Mouse (Mus musculus) CH12.LX (cell line): ENCODE measurements around the gene Kcng3. TPM values are rescaled to one million over a fixed set of nuclear protein-coding genes. Genes with fewer than 3 reads are reported as not detected.

ENCODE experiments used
- DNase-seq: peaks from one replicate; pipeline ENCODE4 v3.0.0-alpha.2; 2013; ENCODE audit errors: extremely low read depth
- H3K27ac ChIP-seq: 2 replicates; pipeline ENCODE4 v1.5.1; 2012; ENCODE audit warnings: low read depth, mild to moderate bottlenecking, control low read depth, moderate library complexity; ENCODE audit not compliant: insufficient read depth
- H3K27me3 ChIP-seq: replicated peaks from 2 replicates; pipeline ENCODE3; 2012; ENCODE audit warnings: inconsistent platforms
- H3K36me3 ChIP-seq, 2 experiments: replicated peaks in 1 of 2; 2 replicates each; pipeline versions ENCODE3 to v1.6.1; 2012; ENCODE audit warnings: inconsistent platforms in 1 of 2, low read length in 1 of 2, mild to moderate bottlenecking in 1 of 2, mixed read lengths in 1 of 2, moderate library complexity in 1 of 2; ENCODE audit not compliant: control insufficient read depth in 1 of 2, insufficient read depth in 1 of 2
- H3K4me1 ChIP-seq, 2 experiments: 2 replicates each; pipeline ENCODE4 v1.6.1; 2012; ENCODE audit warnings: inconsistent platforms in 1 of 2, moderate library complexity in 1 of 2; ENCODE audit not compliant: insufficient read depth in 2 of 2, control insufficient read depth in 1 of 2
- H3K4me2 ChIP-seq: 2 replicates; pipeline ENCODE4 v1.6.1; 2012; ENCODE audit warnings: low read depth, mild to moderate bottlenecking, control low read depth; ENCODE audit not compliant: poor library complexity, insufficient read depth, severe bottlenecking
- H3K4me3 ChIP-seq, 3 experiments: fragments of 150-350 bp in 1 of 3; sonication (generic) in 1 of 3; replicated peaks in 1 of 3; 2 replicates each; pipeline versions ENCODE3 to v1.5.1; 2011 to 2012; ENCODE audit warnings: low read depth in 2 of 3, low read length in 2 of 3, mild to moderate bottlenecking in 2 of 3, moderate library complexity in 2 of 3, control low read depth in 1 of 3, improper control_type of control experiment in 1 of 3, inconsistent platforms in 1 of 3, mixed read lengths in 1 of 3; ENCODE audit not compliant: poor library complexity in 1 of 3
- H3K79me2 ChIP-seq: replicated peaks from 2 replicates; pipeline ENCODE4 v1.6.1; 2012; ENCODE audit warnings: mild to moderate bottlenecking, moderate library complexity; ENCODE audit not compliant: control insufficient read depth, poor library complexity, insufficient read depth, severe bottlenecking; ENCODE audit errors: extremely low read depth
- H3K9ac ChIP-seq: 2 replicates; pipeline ENCODE4 v1.6.1; 2012; ENCODE audit warnings: low read depth, mild to moderate bottlenecking, control low read depth, moderate library complexity; ENCODE audit not compliant: insufficient read depth
- H3K9me3 ChIP-seq: replicated peaks from 2 replicates; pipeline ENCODE3; 2012; ENCODE audit warnings: low read length, inconsistent platforms, mixed read lengths
- BHLHE40 ChIP-seq: IDR thresholded peaks from 2 replicates; pipeline ENCODE4 v1.6.1; 2011; ENCODE audit warnings: mild to moderate bottlenecking, low read depth, low read length, improper control_type of control experiment
- E2F4 ChIP-seq: IDR thresholded peaks from 2 replicates; pipeline ENCODE4 v1.6.1; 2011; ENCODE audit warnings: low read depth, low read length, improper control_type of control experiment; ENCODE audit not compliant: insufficient replicate concordance
- ELF1 ChIP-seq: IDR thresholded peaks from 2 replicates; pipeline ENCODE4 v1.6.1; 2014; ENCODE audit warnings: low read depth, mild to moderate bottlenecking, inconsistent platforms, low read length, improper control_type of control experiment
- EP300 ChIP-seq: IDR thresholded peaks from 2 replicates; pipeline ENCODE4 v1.6.1; 2011; ENCODE audit warnings: low read length, improper control_type of control experiment
- GABPA ChIP-seq: IDR thresholded peaks from 2 replicates; pipeline ENCODE4 v1.6.1; 2012; ENCODE audit warnings: low read depth, low read length, improper control_type of control experiment, inconsistent platforms; ENCODE audit not compliant: insufficient replicate concordance
- IRF4 ChIP-seq: IDR thresholded peaks from 2 replicates; pipeline ENCODE4 v1.6.1; 2014; ENCODE audit warnings: low read depth, mild to moderate bottlenecking, inconsistent platforms, low read length, improper control_type of control experiment
- JUN ChIP-seq: IDR thresholded peaks from 2 replicates; pipeline ENCODE4 v1.6.1; 2011; ENCODE audit warnings: low read depth, mild to moderate bottlenecking, low read length, improper control_type of control experiment, moderate library complexity; ENCODE audit not compliant: insufficient read depth
- JUND ChIP-seq: conservative IDR thresholded peaks from 2 replicates; pipeline ENCODE4 v1.6.1; 2011; ENCODE audit warnings: low read depth, low read length, improper control_type of control experiment
- MAFK ChIP-seq: IDR thresholded peaks from 2 replicates; pipeline ENCODE4 v1.6.1; 2011; ENCODE audit warnings: low read length, improper control_type of control experiment; ENCODE audit not compliant: insufficient replicate concordance
- MAZ ChIP-seq: IDR thresholded peaks from 2 replicates; pipeline ENCODE4 v1.6.1; 2012; ENCODE audit warnings: low read depth, mild to moderate bottlenecking, inconsistent platforms, low read length, improper control_type of control experiment, moderate library complexity
- MEF2A ChIP-seq: IDR thresholded peaks from 2 replicates; pipeline ENCODE4 v1.6.1; 2014; ENCODE audit warnings: low read depth, mild to moderate bottlenecking, inconsistent platforms, low read length, improper control_type of control experiment, borderline replicate concordance
- MXI1 ChIP-seq: IDR thresholded peaks from 2 replicates; pipeline ENCODE4 v1.6.1; 2011; ENCODE audit warnings: mild to moderate bottlenecking, low read depth, low read length, improper control_type of control experiment
- MYC ChIP-seq: IDR thresholded peaks from 2 replicates; pipeline ENCODE4 v1.6.1; 2011; ENCODE audit warnings: low read depth, mild to moderate bottlenecking, improper control_type of control experiment, low read length
- NELFE ChIP-seq: IDR thresholded peaks from 2 replicates; pipeline ENCODE4 v1.6.1; 2011; ENCODE audit warnings: low read depth, low read length, improper control_type of control experiment
- POLR2A ChIP-seq: IDR thresholded peaks from 2 replicates; pipeline ENCODE4 v1.6.1; 2011; ENCODE audit warnings: low read depth, mild to moderate bottlenecking, improper control_type of control experiment, low read length
- RAD21 ChIP-seq: IDR thresholded peaks from 2 replicates; pipeline ENCODE4 v1.6.1; 2011; ENCODE audit warnings: low read depth, mild to moderate bottlenecking, low read length, improper control_type of control experiment, moderate library complexity
- RCOR1 ChIP-seq: conservative IDR thresholded peaks from 2 replicates; pipeline ENCODE4 v1.6.1; 2012; ENCODE audit warnings: low read depth, mild to moderate bottlenecking, inconsistent platforms, low read length, improper control_type of control experiment
- SIN3A ChIP-seq: IDR thresholded peaks from 2 replicates; pipeline ENCODE4 v1.6.1; 2012; ENCODE audit warnings: low read length, improper control_type of control experiment, inconsistent platforms
- SMC3 ChIP-seq: IDR thresholded peaks from 2 replicates; pipeline ENCODE4 v1.6.1; 2011; ENCODE audit warnings: low read depth, low read length, improper control_type of control experiment
- TCF12 ChIP-seq: IDR thresholded peaks from 2 replicates; pipeline ENCODE4 v1.6.1; 2014; ENCODE audit warnings: low read depth, mild to moderate bottlenecking, inconsistent platforms, low read length, improper control_type of control experiment
- ZKSCAN1 ChIP-seq: IDR thresholded peaks from 2 replicates; pipeline ENCODE4 v1.6.1; 2012; ENCODE audit warnings: low read depth, inconsistent platforms, low read length, improper control_type of control experiment, borderline replicate concordance
- dilution Hi-C: fragments of 300-500 bp; cut with MboI; formaldehyde crosslinking; loops from 2 replicates; pipeline ENCODE4 v1.14.3; 2020; ENCODE audit warnings: low sequenced_read_pairs; ENCODE audit not compliant: extremely low pct_unique_long_range_greater_than_20kb, extremely low pct_ligation_motif_present
- in situ Hi-C: fragments of 300-500 bp; cut with MboI; formaldehyde crosslinking; loops from 3 replicates; pipeline ENCODE4 v1.14.3; 2019; ENCODE audit warnings: low sequenced_read_pairs, low pct_ligation_motif_present, low pct_unique_long_range_greater_than_20kb, mixed read lengths
- polyA plus RNA-seq: library from polyadenylated mRNA; unstranded; fragments of >175 nt; gene quantifications from 2 replicates; pipeline ENCODE4 v1.2.1, GENCODE M21; 2012; ENCODE audit warnings: low read depth; ENCODE audit not compliant: insufficient read length
- total RNA-seq, 2 experiments: library from RNA; depleted of rRNA; stranded (reverse); fragments of 300-350 nt in 1 of 2; fragments of >200 nt in 1 of 2; gene quantifications; 2 replicates each; pipeline ENCODE4 v1.2.3; 2012 to 2014

The Kcng3 gene
- total and polyA plus RNA-seq, 3 experiments = not detected

DNA sequence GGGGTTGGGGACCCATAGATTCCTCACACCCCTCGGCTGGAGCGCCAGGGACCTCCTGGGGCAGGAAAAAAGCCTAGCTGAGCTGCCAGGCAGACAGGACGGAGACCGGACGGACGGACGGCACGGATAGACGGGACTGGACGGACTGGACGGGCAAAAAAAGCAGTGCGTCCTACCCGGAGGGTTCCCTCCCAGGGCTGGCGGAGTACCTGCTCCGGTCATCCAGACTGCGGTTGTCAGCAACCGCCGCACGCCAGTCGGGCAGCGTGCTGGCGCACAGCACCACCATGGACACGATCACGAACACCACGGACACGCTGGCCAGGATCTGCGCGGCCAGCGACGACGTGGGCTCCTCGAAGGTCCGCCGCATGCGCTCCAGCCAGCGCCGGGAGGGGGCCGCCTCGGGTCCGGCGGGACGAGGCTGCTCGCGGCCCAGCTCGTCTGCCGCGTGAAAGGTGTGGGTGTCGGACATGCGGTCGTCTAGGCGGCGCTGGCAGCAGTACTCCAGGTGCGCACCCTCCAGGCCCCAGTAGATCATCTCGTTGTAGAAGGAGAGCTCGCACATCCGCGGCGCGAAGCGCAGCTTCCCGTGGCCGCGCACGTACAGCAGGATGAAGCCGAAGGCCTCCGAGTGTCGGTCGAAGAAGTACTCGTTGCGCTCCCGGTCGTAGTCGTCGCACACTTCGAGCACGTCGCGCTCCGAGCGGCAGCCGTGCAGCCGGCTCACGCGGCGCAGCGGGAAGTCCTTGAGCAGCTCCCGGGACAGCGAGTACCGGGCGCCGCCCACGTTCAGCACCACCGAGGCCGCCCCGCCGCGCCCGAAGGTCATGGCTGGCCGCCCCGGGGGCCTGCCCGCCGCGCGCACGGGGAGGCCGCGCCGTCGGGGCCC lies 662 bp downstream of the Kcng3 start:
- Histone ChIP-seq H3K4me3 (no peak overlapping the region), H3K9me3 (peaks cover 19% of the 10 kb centered on the region), H3K4me1 (peaks cover 3% of the 10 kb centered on the region in 2 experiments; a peak in 1 of 4 replicates), H3K4me2 (no peak overlapping the region), H3K9ac (no peak overlapping the region), H3K27ac (no peak overlapping the region), H3K36me3 (no peaks in the 10 kb centered on the region), H3K79me2 (no peaks in the 10 kb centered on the region), H3K27me3 (no peaks in the 10 kb centered on the region)
- TF ChIP-seq EP300 = no peak
- TF ChIP-seq ZKSCAN1 = no peak
- TF ChIP-seq POLR2A = no peak
- TF ChIP-seq SIN3A = no peak
- no peak for TF ChIP-seq IRF4
- no peak for TF ChIP-seq RCOR1
- TF ChIP-seq MXI1 = no peak
- no peak for TF ChIP-seq JUN
- TF ChIP-seq MAFK = no peak
- no peak for TF ChIP-seq BHLHE40
- TF ChIP-seq NELFE = no peak
- TF ChIP-seq MEF2A = no peak
- TF ChIP-seq JUND = no peak
- TF ChIP-seq MYC = no peak
- TF ChIP-seq RAD21 = no peak
- no peak for TF ChIP-seq GABPA
- TF ChIP-seq TCF12 = no peak
- no peak for TF ChIP-seq MAZ
- no peak for TF ChIP-seq ELF1
- in situ Hi-C loops (loop anchor here (10.0 kb wide), 1 partner anchor 356 kb away; no protein-coding TSS in a partner anchor), dilution Hi-C loops (no loop called here)
- DNase-seq = no peak

- Histone ChIP-seq H3K27me3 (no peaks in the 10 kb centered on the region), H3K4me3 (no peak overlapping the region), H3K4me2 (peak overlapping the region; percentile 21; the same call in 1 of the 2 replicates), H3K27ac (no peak overlapping the region), H3K4me1 (peaks cover 2 to 22% of the 10 kb centered on the region in 2 experiments), H3K9me3 (peaks cover 4% of the 10 kb centered on the region), H3K36me3 (no peaks in the 10 kb centered on the region)
- dilution Hi-C loops = no loop called here
- DNase-seq = peak; percentile 40
- TF ChIP-seq SIN3A (no peak), TCF12 (peak; percentile 34; the same call in 1 of the 2 replicates), E2F4 (no peak), EP300 (0 out of 2 replicates have a peak, but pooled peaks have one; percentile 37), SMC3 (no peak)
- TF ChIP-seq, all 38 proteins: peak for 2
- H3K9ac ChIP-seq = no peak overlapping the region
- H3K79me2 ChIP-seq = no peaks in the 10 kb centered on the region
- in situ Hi-C loops = loop anchor here (25.0 kb wide), 1 partner anchor 577 kb away; no protein-coding TSS in a partner anchor
These were observed 17.8 kb downstream of the Kcng3 start for GRCm38 (mm10) chr17:83613907-83614306.
